Mouse (Mus musculus): Measurements from ENCODE around the gene Atox1.

Atox1 gene

DNA sequence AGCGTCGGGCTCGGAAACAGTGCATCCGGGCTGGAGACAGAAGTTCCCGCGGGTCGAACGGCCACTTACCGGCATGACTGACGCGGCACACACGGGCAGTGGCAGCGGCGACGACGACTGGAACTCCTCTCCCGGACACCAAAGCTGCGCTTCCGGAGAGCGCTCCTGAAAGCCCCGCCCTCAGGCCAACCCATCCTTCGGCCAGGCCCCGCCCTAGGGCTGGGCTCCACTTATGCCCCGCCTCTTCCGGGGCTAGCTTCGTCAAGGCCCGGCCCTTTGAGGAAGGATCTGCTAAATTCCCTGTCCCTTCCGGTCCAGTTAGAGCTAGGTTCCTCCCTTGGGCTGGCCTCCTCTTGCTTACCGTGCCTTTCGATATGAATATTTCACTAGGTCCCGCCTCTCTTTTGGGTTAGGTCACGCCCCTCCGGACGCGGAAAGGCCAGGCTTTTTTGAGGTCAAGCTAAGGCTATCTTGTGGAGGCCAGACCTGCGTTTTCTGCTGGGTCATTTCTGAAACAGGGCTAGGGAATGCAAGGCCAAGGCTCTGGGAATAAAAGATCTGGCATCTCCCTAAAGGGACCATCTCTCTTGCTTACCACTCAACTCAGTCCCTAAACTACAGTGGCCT, at the start of gene Atox1:
Gene Atox1 (minus strand): TSS at position 221 of the 627 bp plus-strand sequence.
- in situ Hi-C loops (cut with MboI, MseI): loop anchor here in 1 of 2 experiments (10.0 to 25.0 kb wide), 2 partner anchors 1049 to 1876 kb away; no protein-coding TSS in a partner anchor

GRCm38 (mm10) chr11:55505485-55505884, 44.4 kb upstream of the Atox1 start:
- in situ Hi-C loops (cut with MboI, MseI): no loop called here

GRCm38 (mm10) chr11:55502886-55503285, 41.8 kb upstream of the Atox1 start:
- in situ Hi-C loops (cut with MboI, MseI): no loop called here

- in situ Hi-C loops (cut with MboI, MseI): no loop called here
These were observed 41.0 kb upstream of the Atox1 start for GRCm38 (mm10) chr11:55501955-55502531.

DNA sequence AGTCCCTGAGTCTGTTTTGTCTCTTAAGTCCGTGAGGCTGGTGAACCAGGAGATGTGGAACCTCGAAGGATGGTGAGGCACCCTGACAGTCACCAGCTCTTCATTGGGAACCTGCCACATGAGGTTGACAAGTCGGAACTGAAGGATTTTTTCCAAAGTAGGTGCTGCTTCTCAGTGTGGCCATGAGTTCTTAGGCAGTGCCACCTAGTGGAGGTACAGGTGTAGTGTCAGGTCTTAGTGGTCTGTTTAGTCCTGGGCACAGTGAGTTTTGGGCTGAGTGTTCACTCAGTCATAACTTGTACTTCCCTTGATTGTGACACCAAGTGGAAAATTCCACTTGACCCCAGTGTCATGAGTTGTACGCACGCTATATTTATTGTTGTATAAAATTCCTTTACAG, 36.8 kb upstream of the Atox1 start:
- in situ Hi-C loops (cut with MboI, MseI): no loop called here

DNA sequence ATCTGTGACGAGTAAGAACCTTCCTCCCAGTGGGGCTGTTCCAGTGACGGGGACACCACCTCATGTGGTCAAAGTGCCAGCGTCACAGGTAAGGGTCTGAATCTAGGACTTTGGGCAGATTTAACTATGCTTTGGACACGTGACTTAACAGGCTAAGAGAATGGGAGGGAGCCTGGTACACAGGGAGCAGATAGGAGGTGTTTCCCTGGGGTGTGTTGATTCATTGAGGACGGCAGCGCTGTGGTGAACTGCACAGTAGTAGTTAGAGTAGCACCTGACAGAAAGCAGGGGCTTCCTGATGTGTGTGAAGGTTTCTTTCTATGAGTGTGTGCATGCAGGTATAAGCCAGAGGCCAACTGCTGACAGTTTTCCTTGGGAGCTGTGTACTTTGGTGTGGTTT, 35.1 kb upstream of the Atox1 start:
- in situ Hi-C loops (cut with MboI, MseI): no loop called here

DNA sequence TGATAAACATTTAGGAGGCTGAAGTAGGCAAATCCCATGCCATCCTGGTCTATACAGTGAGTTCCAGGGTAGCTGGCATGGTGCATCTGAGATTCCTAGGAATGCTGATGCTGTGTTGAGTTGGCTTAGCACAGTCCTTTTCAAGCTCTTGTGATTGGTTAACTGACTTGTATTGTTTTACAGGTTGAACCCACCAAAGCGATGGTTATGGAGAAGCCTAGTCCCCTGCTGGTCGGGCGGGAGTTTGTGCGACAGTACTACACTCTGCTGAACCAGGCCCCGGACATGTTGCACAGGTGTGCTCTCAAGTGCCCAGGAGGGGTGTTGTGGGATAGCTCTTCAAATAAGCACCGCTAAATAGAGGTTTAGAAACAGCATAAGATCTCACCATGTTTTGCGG, 24.4 kb upstream of the Atox1 start:
- in situ Hi-C loops (cut with MboI, MseI): no loop called here

DNA sequence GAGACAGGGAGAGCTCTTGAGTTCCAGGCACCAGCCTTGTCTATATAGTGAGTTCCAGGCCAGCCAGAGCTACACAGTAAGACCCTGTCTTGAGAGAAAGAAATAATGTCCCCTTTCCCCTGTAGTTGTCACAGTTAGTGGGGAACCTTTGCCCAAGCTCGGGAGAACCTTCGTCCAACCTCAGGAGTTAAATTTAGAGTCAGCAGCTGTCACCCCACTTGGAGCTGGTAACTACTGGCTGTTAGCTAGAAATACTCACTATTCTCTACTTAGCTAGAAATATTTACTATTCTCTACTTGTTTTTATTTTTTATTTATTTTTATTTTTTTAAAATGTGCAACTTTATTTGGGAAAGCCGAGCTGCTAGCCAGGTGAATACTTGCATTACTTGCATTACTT, 12.2 kb upstream of the Atox1 start:
- in situ Hi-C loops (cut with MboI, MseI): loop anchor here in 1 of 2 experiments (25.0 kb wide), 1 partner anchor 1061 kb away; no protein-coding TSS in a partner anchor

GRCm38 (mm10) chr11:55471467-55471866, 10.4 kb upstream of the Atox1 start:
- in situ Hi-C loops (cut with MboI, MseI): loop anchor here in 1 of 2 experiments (25.0 kb wide), 1 partner anchor 1059 kb away; no protein-coding TSS in a partner anchor

DNA sequence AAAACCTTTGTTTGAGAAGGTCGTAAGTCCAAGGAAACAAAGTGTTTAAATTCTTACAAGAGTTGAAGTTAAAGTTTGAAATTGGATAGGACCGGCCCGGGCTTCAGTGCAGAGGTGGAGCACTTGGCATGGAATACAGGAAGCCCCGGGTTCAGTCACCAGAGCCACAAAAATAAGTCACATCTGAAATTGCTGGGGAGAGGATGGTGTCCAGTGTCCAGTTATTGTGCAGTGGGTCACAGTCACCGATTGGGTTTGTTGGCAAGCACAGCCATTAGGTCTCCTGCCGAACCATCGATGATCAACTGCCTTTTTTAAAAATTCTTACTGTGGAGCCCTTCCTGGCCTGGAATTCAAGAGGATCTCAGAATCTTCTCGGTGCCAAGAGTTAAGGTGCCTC, 9.7 kb upstream of the Atox1 start:
- in situ Hi-C loops (cut with MboI, MseI): loop anchor here in 1 of 2 experiments (25.0 kb wide), 1 partner anchor 1058 kb away; no protein-coding TSS in a partner anchor

GRCm38 (mm10) chr11:55469923-55470691, 9.1 kb upstream of the Atox1 start:
- in situ Hi-C loops (cut with MboI, MseI): loop anchor here in 1 of 2 experiments (10.0 to 25.0 kb wide), 2 partner anchors 1058 to 1885 kb away; no protein-coding TSS in a partner anchor

DNA sequence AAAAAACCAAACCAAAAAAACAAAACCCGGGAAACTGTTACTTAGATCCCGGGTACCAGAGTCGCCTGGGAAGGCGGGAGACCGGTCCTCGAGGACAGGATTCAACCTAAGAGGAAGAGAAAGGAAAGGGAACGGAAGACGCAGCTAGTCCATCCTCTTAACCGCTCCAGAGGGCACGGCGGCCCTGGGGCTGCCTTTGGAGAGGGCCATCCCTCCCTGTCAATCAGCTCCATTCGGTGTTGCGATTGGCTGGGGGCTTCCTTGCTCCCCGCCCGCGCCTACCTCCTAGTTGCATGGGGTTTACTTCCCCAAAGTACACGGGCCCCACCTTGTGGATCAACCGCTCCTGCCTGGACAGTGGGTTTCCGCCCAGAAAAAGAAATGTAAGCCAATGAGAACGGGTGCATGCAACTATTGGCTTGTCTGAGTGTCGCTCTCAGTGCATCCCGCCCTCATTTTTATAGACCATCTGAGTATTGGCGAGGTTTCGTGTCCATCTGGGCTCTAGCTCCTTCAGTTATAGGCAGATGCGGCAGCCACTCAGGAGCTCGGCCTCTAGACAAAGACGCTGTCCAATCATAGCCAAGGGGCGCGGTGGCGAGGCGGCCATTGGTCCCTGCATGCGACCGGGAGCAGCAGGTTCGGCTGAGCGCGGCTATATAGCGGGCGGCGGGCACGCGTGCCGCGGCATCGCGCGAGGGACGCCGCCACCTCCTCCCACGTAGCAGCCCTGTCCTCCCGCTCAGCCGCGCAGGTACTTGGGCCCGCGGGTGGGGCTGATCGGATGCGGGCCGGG, 8.2 kb upstream of the Atox1 start, which contains the start of gene G3bp1:
Gene G3bp1 (plus strand): TSS at position 638 of the 796 bp plus-strand sequence.
- in situ Hi-C loops (cut with MboI, MseI): loop anchor here in 1 of 2 experiments (10.0 to 25.0 kb wide), 2 partner anchors 1057 to 1884 kb away; no protein-coding TSS in a partner anchor

GRCm38 (mm10) chr11:55468611-55469047, 7.6 kb upstream of the Atox1 start:
- in situ Hi-C loops (cut with MboI, MseI): loop anchor here in 1 of 2 experiments (10.0 to 25.0 kb wide), 2 partner anchors 1056 to 1884 kb away; no protein-coding TSS in a partner anchor

GRCm38 (mm10) chr11:55468012-55468411, 7.0 kb upstream of the Atox1 start:
- in situ Hi-C loops (cut with MboI, MseI): loop anchor here in 1 of 2 experiments (10.0 to 25.0 kb wide), 2 partner anchors 1056 to 1883 kb away; no protein-coding TSS in a partner anchor

- in situ Hi-C loops (cut with MboI, MseI): loop anchor here in 1 of 2 experiments (10.0 to 25.0 kb wide), 2 partner anchors 1053 to 1880 kb away; no protein-coding TSS in a partner anchor
These were observed 4.1 kb upstream of the Atox1 start for GRCm38 (mm10) chr11:55465177-55465576.

- in situ Hi-C loops (cut with MboI, MseI): loop anchor here in 1 of 2 experiments (10.0 to 25.0 kb wide), 2 partner anchors 1052 to 1880 kb away; no protein-coding TSS in a partner anchor
These were observed 3.7 kb upstream of the Atox1 start for GRCm38 (mm10) chr11:55464707-55465106.

- in situ Hi-C loops (cut with MboI, MseI): loop anchor here in 1 of 2 experiments (10.0 to 25.0 kb wide), 2 partner anchors 1050 to 1877 kb away; no protein-coding TSS in a partner anchor
These were observed 1.1 kb upstream of the Atox1 start for GRCm38 (mm10) chr11:55462149-55462548.

- in situ Hi-C loops (cut with MboI, MseI): loop anchor here in 1 of 2 experiments (10.0 to 25.0 kb wide), 2 partner anchors 1048 to 1876 kb away; no protein-coding TSS in a partner anchor
These were observed 450 bp downstream of the Atox1 start for GRCm38 (mm10) chr11:55460559-55461018.

DNA sequence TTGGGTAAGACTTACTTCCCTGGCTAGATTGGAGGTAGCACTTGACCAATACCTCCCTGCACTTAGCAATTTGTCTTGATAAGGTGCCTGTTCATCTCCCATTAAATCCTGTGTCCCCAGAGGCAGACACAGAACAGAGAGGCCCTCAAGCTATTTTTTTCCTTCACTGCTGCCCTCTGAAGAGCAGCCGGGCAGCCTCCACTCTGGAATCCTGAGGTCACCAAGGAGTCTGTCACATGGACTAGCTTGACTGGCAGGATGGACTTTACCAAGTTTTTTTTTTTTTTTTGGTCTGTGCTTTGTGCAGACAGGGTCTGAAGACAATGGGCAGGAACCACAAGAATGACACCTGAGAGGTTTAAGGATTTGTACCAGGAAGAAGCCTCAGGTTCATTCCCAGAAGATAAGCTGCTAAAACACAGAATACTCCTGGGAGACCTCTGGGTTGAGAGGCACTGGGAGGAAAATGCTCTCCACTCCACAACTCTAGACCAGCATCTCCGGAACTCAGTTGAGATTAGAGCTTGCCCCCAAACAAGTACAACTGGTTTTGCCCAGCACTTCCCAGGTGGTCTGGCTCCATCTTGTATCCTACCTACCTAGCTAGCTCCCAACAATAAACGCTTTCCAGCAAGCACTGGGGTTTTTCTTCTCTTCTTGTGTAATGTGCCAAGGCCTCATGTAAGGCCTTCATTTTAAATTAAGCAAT, 1.0 kb downstream of the Atox1 start:
- in situ Hi-C loops (cut with MboI, MseI): loop anchor here in 1 of 2 experiments (10.0 to 25.0 kb wide), 2 partner anchors 1048 to 1875 kb away; no protein-coding TSS in a partner anchor
